Mouse (Mus musculus) layer of hippocampus, adult 8-10 months (tissue): ENCODE measurements around the gene Ryr1. TPM values are rescaled to one million over a fixed set of nuclear protein-coding genes. Genes with fewer than 3 reads are reported as not detected.
"Not testable (repeated sequence)": the region's sequence is repeated elsewhere in the genome, so short reads cannot be mapped to it uniquely, and the experiment has no call there.

ENCODE experiments used
- DNase-seq, 2 experiments: peaks; one replicate each; pipeline ENCODE4 v3.0.0; 2022; ENCODE audit warnings: low spot score in 2 of 2
- total RNA-seq, 4 experiments: library from RNA; stranded (reverse); gene quantifications; 2 replicates each; pipeline ENCODE4 v1.2.4; 2022

Gene Ryr1
- total RNA-seq, 4 experiments from 2014 or later: 12.6 to 18.1 (median 15.2) TPM

DNA sequence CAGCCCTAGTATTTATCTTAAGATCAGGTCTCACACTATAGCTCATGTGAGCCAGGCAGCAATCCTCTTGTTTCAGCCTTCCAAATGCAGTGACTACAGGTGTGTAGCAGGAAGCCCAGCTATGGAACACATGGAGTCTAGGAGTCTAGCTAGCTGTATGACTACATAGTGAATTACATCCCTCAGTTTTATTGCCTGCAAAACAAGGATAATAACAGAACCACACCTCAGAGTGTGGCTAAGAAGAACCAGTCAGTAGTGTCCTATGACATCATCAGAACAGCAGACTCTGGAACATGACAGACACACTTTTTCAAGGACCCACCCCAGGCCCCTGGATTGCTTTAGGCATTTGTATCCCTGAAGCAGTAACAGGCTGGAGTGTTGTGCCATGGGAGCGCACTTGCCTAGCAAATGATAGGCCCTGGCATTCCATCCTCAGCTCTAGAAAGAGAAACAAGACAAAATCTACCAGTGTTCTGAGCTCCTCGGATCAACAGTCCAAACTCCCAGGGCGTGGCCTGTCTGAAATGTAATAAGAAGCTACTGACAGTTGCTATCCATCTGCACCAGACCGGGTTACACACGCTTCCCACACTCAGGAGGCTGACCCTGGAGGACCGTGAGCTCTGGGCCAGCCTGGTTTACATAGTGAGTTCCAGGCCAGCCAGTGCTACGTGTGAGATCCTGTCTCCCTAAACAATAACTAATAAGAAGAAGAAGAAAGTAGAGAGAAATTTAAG is 21.8 kb upstream of the Ryr1 start:
- no peak for DNase-seq

DNA sequence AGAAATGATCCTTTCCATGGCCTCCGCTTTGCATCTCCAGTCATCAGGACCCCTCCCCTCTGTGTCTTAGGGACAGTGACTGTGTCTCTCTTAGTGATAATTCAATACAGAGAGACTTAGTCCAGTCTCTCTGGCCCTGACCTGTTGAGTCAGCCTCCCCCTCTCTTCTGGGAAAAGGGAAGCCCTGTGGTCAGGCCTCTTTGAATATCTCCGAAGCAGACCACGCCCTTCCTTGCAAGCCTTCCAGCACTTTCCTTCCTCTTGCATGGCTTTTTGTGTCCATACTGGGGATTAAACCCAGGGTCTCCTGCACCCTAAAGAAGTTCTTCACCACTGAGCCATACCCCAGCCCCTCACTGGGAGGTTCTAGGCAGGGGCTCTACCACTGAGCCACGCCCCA is 19.0 kb upstream of the Ryr1 start:
- DNase-seq: no peak

GRCm38 (mm10) chr7:29141416-29141815 is 16.4 kb upstream of the Ryr1 start:
- DNase-seq: no peak

DNA sequence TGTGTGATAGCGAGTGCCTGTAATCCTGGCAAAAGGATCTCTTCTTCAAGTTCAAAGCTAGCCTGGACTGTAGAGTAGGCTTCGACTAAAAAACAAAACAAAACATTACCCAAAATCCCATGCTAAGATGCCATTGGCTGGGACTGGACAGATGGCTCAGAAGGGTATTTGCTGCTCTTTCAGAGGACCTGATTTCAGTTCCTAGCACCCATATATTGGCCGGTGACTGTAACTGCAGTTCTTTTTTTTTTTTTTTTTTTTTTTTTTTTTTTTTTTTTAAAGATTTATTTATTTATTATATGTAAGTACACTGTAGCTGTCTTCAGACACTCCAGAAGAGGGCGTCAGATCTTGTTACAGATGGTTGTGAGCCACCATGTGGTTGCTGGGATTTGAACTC is 14.3 kb upstream of the Ryr1 start:
- not testable (repeated sequence) for DNase-seq

- DNase-seq: no peak
Observed at GRCm38 (mm10) chr7:29137429-29137828, 12.4 kb upstream of the Ryr1 start.

DNA sequence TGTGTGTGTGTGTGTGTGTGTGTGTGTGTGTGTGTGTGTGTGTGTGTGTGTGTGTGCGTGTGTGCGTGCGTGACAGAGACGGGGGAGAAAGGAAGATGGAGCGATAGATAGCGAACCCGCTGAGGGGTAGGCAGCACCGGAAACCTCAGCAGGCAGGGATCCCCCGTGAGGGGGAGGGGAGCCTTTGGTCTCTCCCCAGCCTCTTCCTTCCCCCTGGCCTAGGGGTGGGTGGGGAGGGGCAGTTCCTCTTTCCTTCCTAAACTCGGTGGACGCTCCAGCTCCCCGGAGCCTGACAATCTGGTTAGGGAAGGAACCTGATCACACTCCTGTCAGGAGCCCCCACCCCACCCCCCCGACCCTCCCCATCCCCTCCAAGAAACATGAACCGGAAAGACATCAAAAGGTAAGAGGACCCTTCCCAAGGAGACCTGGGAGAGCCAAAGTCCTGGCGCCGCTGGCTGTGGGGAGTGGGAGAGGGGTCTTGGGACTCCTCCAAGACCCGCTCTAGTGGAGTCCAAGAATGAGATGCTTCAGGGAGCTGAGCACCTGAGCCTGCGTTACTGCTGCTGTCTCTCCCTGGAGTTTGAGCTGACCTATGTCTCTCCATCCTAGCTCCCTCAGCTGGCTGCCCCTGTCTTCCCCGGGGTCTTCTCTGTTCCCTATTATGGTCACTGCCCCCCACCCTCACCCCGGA is 9.9 kb upstream of the Ryr1 start, which contains the start of gene Rasgrp4:
Gene Rasgrp4 (plus strand): TSS at position 159 of the 694 bp plus-strand sequence.
- no peak for DNase-seq

- no peak for DNase-seq
Observed at GRCm38 (mm10) chr7:29134230-29134629, 9.3 kb upstream of the Ryr1 start.

DNA sequence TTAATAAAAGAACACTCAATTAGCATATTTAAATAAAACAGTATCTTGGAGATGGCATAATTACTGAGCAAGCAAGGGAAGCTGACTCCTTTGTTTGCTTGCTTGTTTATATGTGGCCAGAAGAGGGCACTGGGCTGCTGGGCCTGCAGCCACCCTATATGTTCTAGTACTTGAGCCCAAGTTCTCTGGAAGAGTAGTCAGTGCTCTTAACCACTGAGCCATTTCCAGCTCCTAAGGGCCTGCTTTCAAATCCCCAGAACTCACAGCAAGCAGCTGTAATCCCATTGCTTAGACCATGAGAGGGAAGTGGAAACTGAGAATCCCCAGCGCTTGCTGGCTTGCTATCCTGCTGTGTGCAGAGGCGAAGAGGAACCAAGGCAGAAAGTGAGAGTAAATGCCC is 3.7 kb upstream of the Ryr1 start:
- DNase-seq: no peak

- peak in 1 of 2 experiments; percentile 45 for DNase-seq
Observed at GRCm38 (mm10) chr7:29126173-29126915, 1.4 kb upstream of the Ryr1 start.

DNA sequence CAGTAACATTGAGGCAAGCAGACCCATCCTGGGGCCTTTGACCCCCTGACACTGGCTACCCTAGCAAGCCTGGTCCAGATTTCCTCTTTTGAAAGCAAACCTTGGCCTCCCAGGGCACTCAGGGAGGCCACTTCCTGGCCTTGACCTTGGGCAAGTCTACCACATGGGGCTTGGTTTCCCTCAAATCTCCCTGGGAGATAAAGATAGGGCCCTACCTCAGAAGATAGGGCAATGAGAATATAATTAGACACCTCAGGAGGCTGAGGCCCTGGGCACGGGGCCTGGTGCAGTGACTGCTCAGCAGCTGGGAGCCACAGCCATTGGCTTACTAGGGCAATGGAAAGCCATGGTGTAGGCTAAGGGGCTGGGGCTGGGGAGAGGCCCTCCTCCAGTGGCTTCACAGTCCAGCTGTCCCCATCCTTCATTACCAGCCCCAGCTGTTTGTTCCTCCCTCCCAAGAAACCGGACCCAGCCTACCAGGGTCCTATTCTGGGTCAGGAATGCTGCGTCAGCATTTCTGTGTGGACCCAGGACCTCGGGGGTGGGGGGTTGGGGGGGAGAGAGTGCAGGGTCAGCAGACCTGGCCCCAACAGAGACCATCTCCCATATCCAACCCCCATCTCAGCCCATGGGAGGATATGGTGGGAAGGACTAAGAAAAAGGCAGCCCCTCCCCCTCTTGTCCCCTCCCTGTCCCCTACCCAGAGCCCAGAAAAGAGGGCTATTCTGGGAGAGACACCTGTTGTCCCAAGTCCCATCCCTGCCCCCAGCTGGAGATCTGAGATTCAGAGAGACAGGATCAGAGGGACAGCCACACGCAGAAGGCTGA is 1.2 kb downstream of the Ryr1 start:
- no peak for DNase-seq

- no peak for DNase-seq
Observed at GRCm38 (mm10) chr7:29122821-29123220, 2.2 kb downstream of the Ryr1 start.

DNA sequence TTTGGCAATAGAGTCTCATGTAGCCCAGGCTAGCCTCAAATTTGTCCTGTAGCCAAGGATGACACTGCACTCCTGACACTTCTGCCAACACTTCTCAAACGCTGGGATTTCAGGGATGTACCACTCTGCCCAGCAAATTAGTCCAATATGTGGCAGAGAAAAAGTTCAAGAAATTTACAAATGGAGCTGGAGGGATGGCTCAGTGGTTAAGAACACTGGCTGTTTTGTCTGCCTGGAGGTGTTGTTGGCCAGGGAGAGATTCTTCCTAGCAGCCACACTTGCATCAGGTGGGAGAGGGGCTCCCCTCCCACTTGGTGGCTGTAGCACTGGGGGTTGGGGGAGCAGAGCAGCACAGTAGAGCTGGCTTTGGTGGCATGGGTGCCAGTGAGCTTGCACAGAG is 5.5 kb downstream of the Ryr1 start:
- no peak for DNase-seq

DNA sequence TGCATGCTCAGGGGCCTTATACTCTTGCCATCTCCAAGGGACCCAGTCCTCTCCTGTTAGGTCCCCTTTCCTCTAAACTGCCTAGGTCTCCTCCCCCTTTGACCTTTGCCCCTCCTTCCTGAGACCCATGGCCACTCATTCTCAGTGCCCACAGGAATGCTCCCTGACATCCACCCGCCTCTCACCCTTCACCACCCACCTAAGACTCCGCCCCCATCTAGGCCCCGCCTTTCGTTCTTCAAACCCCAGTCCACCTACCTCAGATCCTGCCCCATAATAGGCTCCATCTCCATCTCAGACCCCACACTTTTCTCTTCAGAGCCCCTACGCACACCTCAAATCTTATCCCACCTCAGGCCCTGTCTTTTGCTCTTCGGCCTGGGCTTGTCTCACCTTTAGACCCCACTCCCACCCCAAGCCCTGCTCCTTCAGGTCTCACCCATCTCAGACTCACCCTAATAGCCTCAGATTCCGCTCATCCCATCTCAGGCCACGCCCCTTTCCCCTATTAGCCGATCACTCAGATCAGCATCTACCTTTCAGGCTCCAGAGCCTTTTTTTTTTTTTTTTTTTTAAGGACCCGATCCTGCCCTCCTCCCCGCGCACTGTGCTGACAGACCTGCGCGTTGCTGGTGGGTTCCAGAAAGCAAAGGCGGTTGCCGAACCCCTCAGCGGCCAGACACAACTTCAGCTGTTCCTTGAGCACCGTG is 6.7 kb downstream of the Ryr1 start:
- no peak for DNase-seq

- DNase-seq: no peak
Observed at GRCm38 (mm10) chr7:29108992-29109955, 15.7 kb downstream of the Ryr1 start.

DNA sequence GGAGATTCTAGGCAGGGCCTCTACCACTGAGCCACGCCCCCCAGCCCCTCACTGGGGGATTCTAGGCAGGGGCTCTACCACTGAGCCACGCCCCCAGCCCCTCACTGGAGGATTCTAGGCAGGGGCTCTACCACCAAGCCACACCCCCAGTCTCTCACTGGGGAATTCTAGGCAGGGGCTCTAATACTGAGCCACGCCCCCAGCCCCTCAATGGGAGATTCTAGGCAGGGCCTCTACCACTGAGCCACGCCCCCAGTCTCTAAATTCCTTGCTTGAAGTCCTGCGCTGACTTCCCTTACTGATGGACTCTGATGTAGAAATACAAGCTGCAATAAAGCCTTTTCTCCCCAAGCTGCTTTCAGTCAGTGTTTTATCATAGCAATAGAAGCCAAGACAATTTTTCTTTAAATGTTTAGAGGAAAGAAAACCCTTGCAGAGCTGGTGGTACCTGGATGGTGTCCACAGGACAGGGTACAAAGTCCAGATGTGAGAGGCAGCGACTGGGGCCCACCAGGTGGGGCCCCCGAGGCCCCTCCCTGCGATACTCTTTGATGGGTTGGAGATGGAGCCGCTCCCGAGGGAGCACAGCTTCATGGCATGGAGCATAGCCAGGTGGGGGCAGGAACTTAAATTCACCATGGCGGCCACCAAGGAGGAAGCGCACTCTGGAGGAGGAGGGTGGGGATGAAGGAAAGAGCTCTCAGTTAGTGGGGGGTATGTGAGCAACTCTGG is 23.5 kb downstream of the Ryr1 start:
- DNase-seq: no peak

DNA sequence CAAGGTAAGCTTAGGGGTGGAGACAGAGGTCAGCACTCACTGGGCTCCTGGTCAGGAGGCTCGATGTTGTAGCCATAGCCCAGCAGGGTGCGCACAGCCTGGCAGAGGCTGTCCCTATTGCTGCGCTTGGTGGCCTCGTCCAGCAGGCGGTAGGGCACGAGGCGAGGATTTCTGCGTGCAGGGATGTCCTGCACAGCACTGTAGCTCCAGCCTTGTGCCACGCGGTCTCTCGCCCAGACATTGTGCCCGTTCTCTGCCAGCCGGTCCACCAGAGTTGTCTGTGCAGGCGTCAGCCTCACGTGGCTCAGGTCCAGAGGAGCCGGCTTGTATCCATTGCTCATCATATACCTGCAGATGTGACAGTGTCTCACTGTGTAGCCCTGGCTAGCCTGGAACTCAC is 27.8 kb downstream of the Ryr1 start:
- DNase-seq: no peak

DNA sequence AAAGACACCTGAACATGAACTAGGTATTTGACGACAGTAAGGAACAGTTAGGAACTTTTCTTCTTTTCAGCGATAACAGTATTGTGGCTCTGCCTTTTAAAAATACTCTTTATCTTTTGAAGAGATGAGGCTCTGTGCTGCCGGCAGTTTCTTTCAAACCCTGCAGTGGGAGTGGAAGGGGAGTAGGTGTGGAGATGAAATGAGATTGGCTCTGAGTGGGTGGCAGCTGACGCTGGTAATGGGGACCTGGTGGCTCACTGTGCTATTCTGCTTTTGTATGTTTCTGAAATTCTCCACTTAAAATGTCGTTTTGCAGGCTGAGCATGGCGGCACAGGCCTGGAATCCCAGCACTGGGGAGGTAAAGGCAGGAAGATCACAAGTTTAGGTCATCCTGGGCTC is 36.2 kb downstream of the Ryr1 start:
- peak; percentile 26 to 35 for DNase-seq

DNA sequence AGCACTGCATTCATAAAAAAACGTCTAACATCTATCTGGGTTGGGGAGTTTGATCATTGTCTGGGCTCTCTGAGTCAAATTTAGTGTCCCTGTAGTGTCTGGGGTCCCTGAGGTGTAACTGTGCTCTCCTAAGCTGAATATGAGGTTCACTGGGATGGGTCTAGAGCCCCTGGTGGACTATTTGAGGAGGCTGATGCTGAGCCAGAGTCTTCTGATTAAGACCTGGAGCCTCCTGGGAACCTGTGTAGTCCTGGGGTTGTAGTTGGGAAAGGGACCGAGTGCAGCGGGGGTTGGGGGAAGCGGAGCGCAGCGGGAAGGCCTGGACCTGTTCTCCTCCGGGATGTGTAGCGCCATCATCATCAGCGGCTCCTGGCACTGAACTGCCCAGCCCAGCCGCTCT is 38.1 kb downstream of the Ryr1 start:
- no peak for DNase-seq

GRCm38 (mm10) chr7:29085981-29086380 is 39.0 kb downstream of the Ryr1 start:
- DNase-seq: no peak
